Mouse (Mus musculus) CH12.LX (cell line): Measurements from ENCODE around the gene Clspn.
A peak's percentile ranks its signal among the peaks of the same experiment; 100 is the strongest.

Experiments
- CHD1 ChIP-seq: IDR thresholded peaks from 2 replicates; pipeline ENCODE4 v1.6.1; 2012; ENCODE audit warnings: low read depth, low read length, improper control_type of control experiment, inconsistent platforms
- CHD2 ChIP-seq: IDR thresholded peaks from 2 replicates; pipeline ENCODE4 v1.6.1; 2011; ENCODE audit warnings: low read length, improper control_type of control experiment
- CTCF ChIP-seq, 2 experiments: IDR thresholded peaks in 1 of 2; conservative IDR thresholded peaks in 1 of 2; 2 replicates each; pipeline ENCODE4 v1.5.1; 2011 to 2012; ENCODE audit warnings: low read depth in 2 of 2, low read length in 2 of 2, improper control_type of control experiment in 1 of 2, inconsistent platforms in 1 of 2, mild to moderate bottlenecking in 1 of 2, moderate library complexity in 1 of 2
- EP300 ChIP-seq: IDR thresholded peaks from 2 replicates; pipeline ENCODE4 v1.6.1; 2011; ENCODE audit warnings: low read length, improper control_type of control experiment
- MAX ChIP-seq: IDR thresholded peaks from 2 replicates; pipeline ENCODE4 v1.6.1; 2011; ENCODE audit warnings: low read length, improper control_type of control experiment
- NELFE ChIP-seq: IDR thresholded peaks from 2 replicates; pipeline ENCODE4 v1.6.1; 2011; ENCODE audit warnings: low read depth, low read length, improper control_type of control experiment
- POLR2A ChIP-seq: IDR thresholded peaks from 2 replicates; pipeline ENCODE4 v1.6.1; 2011; ENCODE audit warnings: low read depth, mild to moderate bottlenecking, improper control_type of control experiment, low read length
- POLR2AphosphoS2 ChIP-seq: IDR thresholded peaks from 2 replicates; pipeline ENCODE4 v1.6.1; 2011; ENCODE audit warnings: low read depth, low read length, improper control_type of control experiment
- RAD21 ChIP-seq: IDR thresholded peaks from 2 replicates; pipeline ENCODE4 v1.6.1; 2011; ENCODE audit warnings: low read depth, mild to moderate bottlenecking, low read length, improper control_type of control experiment, moderate library complexity
- RCOR1 ChIP-seq: conservative IDR thresholded peaks from 2 replicates; pipeline ENCODE4 v1.6.1; 2012; ENCODE audit warnings: low read depth, mild to moderate bottlenecking, inconsistent platforms, low read length, improper control_type of control experiment
- UBTF ChIP-seq: IDR thresholded peaks from 2 replicates; pipeline ENCODE4 v1.6.1; 2012; ENCODE audit warnings: low read depth, mild to moderate bottlenecking, inconsistent platforms, low read length, improper control_type of control experiment, moderate library complexity
- ZKSCAN1 ChIP-seq: IDR thresholded peaks from 2 replicates; pipeline ENCODE4 v1.6.1; 2012; ENCODE audit warnings: low read depth, inconsistent platforms, low read length, improper control_type of control experiment, borderline replicate concordance
- ZNF384 ChIP-seq: IDR thresholded peaks from 2 replicates; pipeline ENCODE4 v1.6.1; 2012; ENCODE audit warnings: low read depth, low read length, improper control_type of control experiment, inconsistent platforms

DNA sequence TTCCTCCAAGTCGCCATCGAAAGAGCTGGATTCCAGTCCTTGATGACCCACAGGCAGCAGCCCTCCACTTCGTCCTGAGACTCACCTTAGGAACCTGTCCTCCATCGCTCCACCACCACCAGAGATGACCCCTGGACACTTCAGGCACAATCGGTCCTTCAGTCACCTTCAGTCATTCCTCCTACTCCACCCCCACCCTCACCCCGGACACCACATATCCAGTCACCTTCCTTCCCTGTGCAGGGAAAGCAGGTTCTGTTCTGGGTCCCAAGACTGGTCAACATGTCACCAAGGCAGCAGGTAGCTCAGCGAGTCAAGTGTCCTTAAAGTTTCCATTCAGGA is 23.0 kb upstream of the Clspn start:
- TF ChIP-seq MAX (no peak), POLR2AphosphoS2 (no peak), CHD2 (no peak), POLR2A (peak; percentile 67; the same call in 1 of the 2 replicates), NELFE (peak; percentile 60; the same call in 1 of the 2 replicates), UBTF (0 out of 2 replicates have a peak, but pooled peaks have one; percentile 3), EP300 (no peak), CTCF (conservative IDR thresholded peaks at IDR 0.05 in 1 of 2, IDR thresholded peaks at IDR 0.05 in 1 of 2; ENCODE audit: low read depth in 2 of 2, low read length in 2 of 2) (no peak), RAD21 (no peak), ZKSCAN1 (no peak), RCOR1 (no peak), CHD1 (no peak), ZNF384 (no peak)
